ENCODE assay signal across 12 mouse cellular contexts in genomic region chr2:26573807-26574206, GRCm38 (mm10). TPM values are rescaled to one million over a fixed set of nuclear protein-coding genes. Genes with fewer than 3 reads are reported as not detected.
DNase-seq lines count a peak whose midpoint lies in the region; ATAC-seq and TF ChIP-seq lines count a peak whose summit lies in the region.
"Had no signal": no experiment of that assay in that cellular context is flagged by ENCODE, and none has a peak within 500 bp of the region (broad histone marks: within the 10 kb centered on the region; RNA-seq: fewer than 3 reads in every experiment).

No protein-coding gene starts in this region.

- H3K9me3 ChIP-seq in heart, embryonic 10.5 days = no peaks in the 10 kb centered on the region
- no peaks in the 10 kb centered on the region for H3K9me3 ChIP-seq in limb, embryonic 14.5 days (ENCODE audit: control insufficient read depth, low read length)
- H3K9me3 ChIP-seq in limb, embryonic 10.5 days (replicated peaks) = no peaks in the 10 kb centered on the region
- no peaks in the 10 kb centered on the region for H3K9me3 ChIP-seq in embryonic facial prominence, embryonic 15.5 days (replicated peaks)
- no peaks in the 10 kb centered on the region for H3K9me3 ChIP-seq in liver, embryonic 13.5 days (replicated peaks)

- no peak for TF ChIP-seq POLR2A in limb, embryonic 14.5 days (IDR thresholded peaks at IDR 0.05; ENCODE audit: borderline replicate concordance, extremely low read depth, insufficient read depth, insufficient read length)

- DNase-seq in heart, embryonic 10.5 days (ENCODE audit: low spot score) = no peak
- DNase-seq in heart, adult 9 months (ENCODE audit: low spot score in 2 of 2) = no peak
- DNase-seq in limb, embryonic 14.5 days (ENCODE audit: low spot score) = no peak
- no peak for DNase-seq in limb, embryonic 10.5 days (ENCODE audit: low spot score)
- DNase-seq in liver, embryonic 13.5 days = no peak
- no peak for DNase-seq in left cerebral cortex, postnatal 10 days (ENCODE audit: extremely low spot score in 1 of 2, low spot score in 2 of 2)
- DNase-seq: thymus, adult 18-20 months had no signal

- peaks cover 86% of the 10 kb centered on the region for H3K4me1 ChIP-seq in heart, embryonic 10.5 days
- H3K4me1 ChIP-seq in limb, embryonic 14.5 days (ENCODE audit: control insufficient read depth, insufficient read depth, low read length) = peaks cover 16% of the 10 kb centered on the region
- H3K4me1 ChIP-seq in limb, embryonic 10.5 days = peaks cover 44% of the 10 kb centered on the region
- H3K4me1 ChIP-seq in embryonic facial prominence, embryonic 15.5 days = peaks cover 18% of the 10 kb centered on the region; the same call in 1 of the 2 replicates
- peaks cover 85% of the 10 kb centered on the region for H3K4me1 ChIP-seq in liver, embryonic 13.5 days (replicated peaks)

- H3K9ac ChIP-seq in limb, embryonic 14.5 days (ENCODE audit: low read depth, low read length, severe bottlenecking) = peak overlapping the region; percentile 12; the same call in 1 of the 2 replicates
- no peak overlapping the region for H3K9ac ChIP-seq in embryonic facial prominence, embryonic 15.5 days
- no peak overlapping the region for H3K9ac ChIP-seq in liver, embryonic 13.5 days
- H3K9ac ChIP-seq: liver, embryonic 14.5 days had no signal

- no peak for ATAC-seq in limb, embryonic 14.5 days (ENCODE audit: low FRiP score, low read depth)
- ATAC-seq in embryonic facial prominence, embryonic 15.5 days (ENCODE audit: insufficient number of reproducible peaks, low FRiP score, low TSS enrichment, low read depth) = no peak
- no peak for ATAC-seq in liver, embryonic 13.5 days (ENCODE audit: low read depth)
- no peak for ATAC-seq in erythroblast, adult 5-6 weeks (replicated peaks; ENCODE audit: low FRiP score, poor library complexity, severe bottlenecking)

- H3K36me3 ChIP-seq in heart, embryonic 10.5 days = no peaks in the 10 kb centered on the region
- H3K36me3 ChIP-seq in limb, embryonic 14.5 days (ENCODE audit: control insufficient read depth, insufficient read depth, low read length) = no peaks in the 10 kb centered on the region
- H3K36me3 ChIP-seq in limb, embryonic 10.5 days = no peaks in the 10 kb centered on the region
- no peaks in the 10 kb centered on the region for H3K36me3 ChIP-seq in embryonic facial prominence, embryonic 15.5 days
- H3K36me3 ChIP-seq in liver, embryonic 13.5 days = no peaks in the 10 kb centered on the region

- no peaks in the 10 kb centered on the region for H3K27me3 ChIP-seq in heart, embryonic 10.5 days (ENCODE audit: insufficient read depth, poor library complexity, severe bottlenecking)
- H3K27me3 ChIP-seq in limb, embryonic 14.5 days (ENCODE audit: control insufficient read depth, insufficient read depth, low read length) = no peaks in the 10 kb centered on the region
- H3K27me3 ChIP-seq in limb, embryonic 10.5 days (ENCODE audit: low read depth, poor library complexity, severe bottlenecking) = no peaks in the 10 kb centered on the region
- no peaks in the 10 kb centered on the region for H3K27me3 ChIP-seq in embryonic facial prominence, embryonic 15.5 days
- no peaks in the 10 kb centered on the region for H3K27me3 ChIP-seq in liver, embryonic 13.5 days

- peak overlapping the region; percentile 60 for H3K27ac ChIP-seq in heart, embryonic 10.5 days
- H3K27ac ChIP-seq in limb, embryonic 14.5 days (replicated peaks; ENCODE audit: low read depth, low read length) = 0 out of 2 replicates have a peak overlapping the region, but pooled peaks have one; percentile 8
- no peak overlapping the region for H3K27ac ChIP-seq in limb, embryonic 10.5 days
- peak overlapping the region; percentile 56 for H3K27ac ChIP-seq in embryonic facial prominence, embryonic 15.5 days (replicated peaks)
- H3K27ac ChIP-seq in liver, embryonic 13.5 days = peak overlapping the region; percentile 43; the same call in 1 of the 2 replicates
- H3K27ac ChIP-seq: liver, embryonic 14.5 days had no signal

- WGBS in heart, embryonic 10.5 days = 28% methylated on average over 5 of the region's 5 CpGs
- 31% methylated on average over 5 of the region's 5 CpGs for WGBS in limb, embryonic 14.5 days
- 51% methylated on average over 5 of the region's 5 CpGs for WGBS in limb, embryonic 10.5 days
- 18% methylated on average over 5 of the region's 5 CpGs for WGBS in embryonic facial prominence, embryonic 15.5 days
- 25% methylated on average over 5 of the region's 5 CpGs for WGBS in liver, embryonic 13.5 days (ENCODE audit: insufficient replicate concordance)

- intact Hi-C loops in left cerebral cortex, postnatal 10 days (cut with DNase I) = no loop called here

- H3K4me3 ChIP-seq in heart, embryonic 10.5 days = no peak overlapping the region
- no peak overlapping the region for H3K4me3 ChIP-seq in limb, embryonic 14.5 days (replicated peaks; ENCODE audit: low read length)
- H3K4me3 ChIP-seq in limb, embryonic 10.5 days = no peak overlapping the region
- no peak overlapping the region for H3K4me3 ChIP-seq in embryonic facial prominence, embryonic 15.5 days (replicated peaks)
- no peak overlapping the region for H3K4me3 ChIP-seq in liver, embryonic 13.5 days (replicated peaks)

- no peak overlapping the region for H3K4me2 ChIP-seq in limb, embryonic 14.5 days (replicated peaks; ENCODE audit: low read depth, low read length, severe bottlenecking)
- H3K4me2 ChIP-seq in embryonic facial prominence, embryonic 15.5 days (replicated peaks) = no peak overlapping the region
- H3K4me2 ChIP-seq in liver, embryonic 13.5 days = no peak overlapping the region

RNA-seq across cellular contexts. Expression of gene Egfl7, which starts 6.0 kb away (rescaled TPM):
- 164 and 186 TPM in 2 replicates for polyA plus RNA-seq in heart, embryonic 10.5 days (2016; fragmentation: Nextera tagmentation; extraction: Ambion mirVana)
- polyA plus RNA-seq in limb, embryonic 14.5 days (2012; rRNA removed) = 262 and 311 TPM in 2 replicates
- 104 and 108 TPM in 2 replicates for polyA plus RNA-seq in limb, embryonic 14.5 days (2014; fragmentation: Nextera tagmentation; extraction: Ambion mirVana)
- polyA plus RNA-seq in limb, embryonic 10.5 days (2016; fragmentation: Nextera tagmentation; extraction: Ambion mirVana) = 96.5 and 97.2 TPM in 2 replicates
- polyA plus RNA-seq in embryonic facial prominence, embryonic 15.5 days (2015; fragmentation: Nextera tagmentation; extraction: Ambion mirVana) = 111 and 125 TPM in 2 replicates
- polyA plus RNA-seq in liver, embryonic 13.5 days (2015; fragmentation: Nextera tagmentation; extraction: Ambion mirVana) = 69.4 and 79.4 TPM in 2 replicates
- total RNA-seq in left cerebral cortex, postnatal 10 days (2021) = 10 to 100 TPM; 73.5 to 83.0 TPM
- total RNA-seq in erythroblast, adult 5-6 weeks (2015; ENCODE audit: low replicate concordance) = 7.5 TPM in 1 of 2 replicates, not detected in the other
- total RNA-seq in erythroblast, adult 5-6 weeks (2017; ENCODE audit: low replicate concordance) = 4.9 and 8.2 TPM in 2 replicates

RNA-seq across cellular contexts. Expression of gene Gm20532, which starts 12.6 kb away (rescaled TPM):
- not detected in 2 replicates for polyA plus RNA-seq in heart, embryonic 10.5 days (2016; fragmentation: Nextera tagmentation; extraction: Ambion mirVana)
- not detected in 2 replicates for polyA plus RNA-seq in limb, embryonic 14.5 days (2012; rRNA removed)
- not detected in 2 replicates for polyA plus RNA-seq in limb, embryonic 14.5 days (2014; fragmentation: Nextera tagmentation; extraction: Ambion mirVana)
- not detected in 2 replicates for polyA plus RNA-seq in limb, embryonic 10.5 days (2016; fragmentation: Nextera tagmentation; extraction: Ambion mirVana)
- polyA plus RNA-seq in embryonic facial prominence, embryonic 15.5 days (2015; fragmentation: Nextera tagmentation; extraction: Ambion mirVana) = not detected in 2 replicates
- polyA plus RNA-seq in liver, embryonic 13.5 days (2015; fragmentation: Nextera tagmentation; extraction: Ambion mirVana) = not detected in 2 replicates
- not detected for total RNA-seq in left cerebral cortex, postnatal 10 days (2021)
- not detected in 2 replicates for total RNA-seq in erythroblast, adult 5-6 weeks (2015; ENCODE audit: low replicate concordance)
- total RNA-seq in erythroblast, adult 5-6 weeks (2017; ENCODE audit: low replicate concordance) = not detected in 2 replicates
- total RNA-seq: gastrocnemius, postnatal 14 days; layer of hippocampus, postnatal 10 days had no signal
- polyA plus RNA-seq: liver, embryonic 14.5 days had no signal

RNA-seq across cellular contexts. Expression of gene Agpat2, which starts 30.4 kb away (rescaled TPM):
- polyA plus RNA-seq in heart, embryonic 10.5 days (2016; fragmentation: Nextera tagmentation; extraction: Ambion mirVana) = 20.4 and 28.9 TPM in 2 replicates
- 27.8 and 35.1 TPM in 2 replicates for polyA plus RNA-seq in limb, embryonic 14.5 days (2012; rRNA removed)
- polyA plus RNA-seq in limb, embryonic 14.5 days (2014; fragmentation: Nextera tagmentation; extraction: Ambion mirVana) = 24.1 and 28.9 TPM in 2 replicates
- 13.2 and 14.5 TPM in 2 replicates for polyA plus RNA-seq in limb, embryonic 10.5 days (2016; fragmentation: Nextera tagmentation; extraction: Ambion mirVana)
- 31.7 and 32.2 TPM in 2 replicates for polyA plus RNA-seq in embryonic facial prominence, embryonic 15.5 days (2015; fragmentation: Nextera tagmentation; extraction: Ambion mirVana)
- polyA plus RNA-seq in liver, embryonic 13.5 days (2015; fragmentation: Nextera tagmentation; extraction: Ambion mirVana) = 30.9 and 32.7 TPM in 2 replicates
- total RNA-seq in left cerebral cortex, postnatal 10 days (2021) = 1 to 10 TPM; 1.6 to 2.2 TPM
- 17.1 and 32.7 TPM in 2 replicates for total RNA-seq in erythroblast, adult 5-6 weeks (2015; ENCODE audit: low replicate concordance)
- total RNA-seq in erythroblast, adult 5-6 weeks (2017; ENCODE audit: low replicate concordance) = 23.0 and 24.4 TPM in 2 replicates

RNA-seq across cellular contexts. Expression of gene Fam69b, which starts 54.5 kb away (rescaled TPM):
- polyA plus RNA-seq in heart, embryonic 10.5 days (2016; fragmentation: Nextera tagmentation; extraction: Ambion mirVana) = 15.7 and 18.2 TPM in 2 replicates
- polyA plus RNA-seq in limb, embryonic 14.5 days (2012; rRNA removed) = 42.2 and 62.8 TPM in 2 replicates
- 47.5 and 54.2 TPM in 2 replicates for polyA plus RNA-seq in limb, embryonic 14.5 days (2014; fragmentation: Nextera tagmentation; extraction: Ambion mirVana)
- polyA plus RNA-seq in limb, embryonic 10.5 days (2016; fragmentation: Nextera tagmentation; extraction: Ambion mirVana) = 31.3 and 43.3 TPM in 2 replicates
- 44.0 and 48.6 TPM in 2 replicates for polyA plus RNA-seq in embryonic facial prominence, embryonic 15.5 days (2015; fragmentation: Nextera tagmentation; extraction: Ambion mirVana)
- 2.1 and 2.3 TPM in 2 replicates for polyA plus RNA-seq in liver, embryonic 13.5 days (2015; fragmentation: Nextera tagmentation; extraction: Ambion mirVana)
- total RNA-seq in left cerebral cortex, postnatal 10 days (2021) = 10 to 100 TPM; 88.2 to 90.8 TPM
- total RNA-seq in erythroblast, adult 5-6 weeks (2015; ENCODE audit: low replicate concordance) = not detected in 2 replicates
- total RNA-seq in erythroblast, adult 5-6 weeks (2017; ENCODE audit: low replicate concordance) = 0.34 TPM in 1 of 2 replicates, not detected in the other

RNA-seq across cellular contexts. Expression of gene Notch1, which starts 57.3 kb away (rescaled TPM):
- 13.2 and 16.6 TPM in 2 replicates for polyA plus RNA-seq in heart, embryonic 10.5 days (2016; fragmentation: Nextera tagmentation; extraction: Ambion mirVana)
- polyA plus RNA-seq in limb, embryonic 14.5 days (2012; rRNA removed) = 28.1 and 40.2 TPM in 2 replicates
- polyA plus RNA-seq in limb, embryonic 14.5 days (2014; fragmentation: Nextera tagmentation; extraction: Ambion mirVana) = 44.5 and 47.0 TPM in 2 replicates
- polyA plus RNA-seq in limb, embryonic 10.5 days (2016; fragmentation: Nextera tagmentation; extraction: Ambion mirVana) = 8.5 and 11.8 TPM in 2 replicates
- polyA plus RNA-seq in embryonic facial prominence, embryonic 15.5 days (2015; fragmentation: Nextera tagmentation; extraction: Ambion mirVana) = 26.0 and 30.3 TPM in 2 replicates
- 1.5 and 1.6 TPM in 2 replicates for polyA plus RNA-seq in liver, embryonic 13.5 days (2015; fragmentation: Nextera tagmentation; extraction: Ambion mirVana)
- total RNA-seq in left cerebral cortex, postnatal 10 days (2021) = 10 to 100 TPM; 26.4 to 30.5 TPM
- total RNA-seq in erythroblast, adult 5-6 weeks (2015; ENCODE audit: low replicate concordance) = 7.3 and 10.0 TPM in 2 replicates
- 3.3 and 4.6 TPM in 2 replicates for total RNA-seq in erythroblast, adult 5-6 weeks (2017; ENCODE audit: low replicate concordance)
